Mouse (Mus musculus): ENCODE results near the gene Daxx. TPM values are rescaled to one million over a fixed set of nuclear protein-coding genes. Genes with fewer than 3 reads are reported as not detected.
A peak's percentile ranks its signal among the peaks of the same experiment; 100 is the strongest.
"Not testable (repeated sequence)": the region's sequence is repeated elsewhere in the genome, so short reads cannot be mapped to it uniquely, and the experiment has no call there.

The Daxx gene
- polyA plus RNA-seq, 1 experiment from 2014 or later: 79.3 TPM

- not testable (repeated sequence) for H3K9ac ChIP-seq (replicated peaks); H3K4me2 ChIP-seq; H3K4me1 ChIP-seq (replicated peaks); H3K9me3 ChIP-seq; H3K27ac ChIP-seq; H3K27me3 ChIP-seq; ATAC-seq (ENCODE audit: insufficient number of reproducible peaks, insufficient read depth, low FRiP score, low TSS enrichment, low read depth); H3K36me3 ChIP-seq; H3K4me3 ChIP-seq (replicated peaks)
- 67% methylated on average over 6 of the region's 6 CpGs for WGBS
Measured at GRCm38 (mm10) chr17:33903911-33904651, 5.1 kb upstream of the Daxx start.

DNA sequence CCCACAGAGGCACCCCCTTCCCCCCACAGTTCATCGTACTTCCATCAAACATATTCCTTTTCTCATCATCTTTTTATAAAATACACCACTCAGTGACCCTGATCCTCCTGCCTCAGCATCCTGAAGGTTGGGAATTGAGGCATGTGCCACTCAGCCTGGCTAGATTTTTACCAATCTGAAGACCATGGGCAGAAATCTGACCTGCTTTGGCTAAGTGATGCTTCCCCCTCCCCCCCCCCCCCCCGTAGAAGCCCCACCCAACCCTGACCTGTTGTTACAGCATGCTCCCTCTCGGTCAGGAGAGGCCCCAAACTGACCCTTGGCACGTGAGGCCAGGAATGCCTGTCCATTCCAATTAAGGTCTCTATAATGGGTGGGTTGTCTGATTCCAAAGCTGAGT lies 4.4 kb upstream of the Daxx start, which contains the start of gene Platr17:
Gene Platr17, plus strand, starts transcription at position 301 of the 400 bp plus-strand sequence.
- H3K27me3 ChIP-seq; H3K4me1 ChIP-seq (replicated peaks); H3K27ac ChIP-seq; H3K36me3 ChIP-seq; H3K9me3 ChIP-seq; H3K4me3 ChIP-seq (replicated peaks); H3K4me2 ChIP-seq; H3K9ac ChIP-seq (replicated peaks); ATAC-seq (ENCODE audit: insufficient number of reproducible peaks, insufficient read depth, low FRiP score, low TSS enrichment, low read depth): not testable (repeated sequence)
- 26% methylated on average over 3 of the region's 4 CpGs for WGBS

- Histone ChIP-seq H3K4me2 (peak overlapping the region; percentile 94), H3K9ac (replicated peaks) (peak overlapping the region; percentile 73), H3K27me3 (no peaks in the 10 kb centered on the region), H3K4me3 (replicated peaks) (peak overlapping the region; percentile 75), H3K27ac (peak overlapping the region; percentile 91), H3K9me3 (no peaks in the 10 kb centered on the region), H3K36me3 (peaks cover 30% of the 10 kb centered on the region), H3K4me1 (replicated peaks) (peaks cover 25% of the 10 kb centered on the region)
- WGBS: under 1% methylated on average over 44 of the region's 44 CpGs
- peak; percentile 8; the same call in 1 of the 2 replicates for ATAC-seq (ENCODE audit: insufficient number of reproducible peaks, insufficient read depth, low FRiP score, low TSS enrichment, low read depth)
Measured at GRCm38 (mm10) chr17:33908331-33909076, 710 bp upstream of the Daxx start.

DNA sequence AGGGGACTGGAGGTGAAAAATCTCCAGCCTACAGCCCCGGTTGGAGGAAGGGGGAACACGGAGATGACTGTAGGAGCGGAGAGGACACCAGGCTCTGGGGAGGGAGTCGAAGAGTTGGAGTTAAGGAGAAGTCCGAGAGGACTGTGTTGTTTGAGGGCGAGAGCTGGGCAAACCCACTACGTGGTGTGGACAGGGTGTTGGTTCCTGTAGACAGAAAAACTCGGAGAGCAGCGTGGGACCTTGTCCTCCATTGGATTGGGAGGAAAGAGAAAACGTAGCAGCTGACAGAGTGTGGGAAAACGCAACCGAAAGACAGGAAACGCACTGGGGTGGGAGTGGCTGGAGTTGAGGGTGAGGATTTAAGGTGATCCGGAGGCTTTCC lies 646 bp downstream of the Daxx start:
- peaks cover 44% of the 10 kb centered on the region for H3K36me3 ChIP-seq
- peak overlapping the region; percentile 81 for H3K9ac ChIP-seq (replicated peaks)
- H3K4me2 ChIP-seq: peak overlapping the region; percentile 94
- H3K4me1 ChIP-seq (replicated peaks): peaks cover 33% of the 10 kb centered on the region
- no peaks in the 10 kb centered on the region for H3K9me3 ChIP-seq
- peak overlapping the region; percentile 91 for H3K27ac ChIP-seq
- no peaks in the 10 kb centered on the region for H3K27me3 ChIP-seq
- 1% methylated on average over 14 of the region's 14 CpGs for WGBS
- no peak for ATAC-seq (ENCODE audit: insufficient number of reproducible peaks, insufficient read depth, low FRiP score, low TSS enrichment, low read depth)
- peak overlapping the region; percentile 75 for H3K4me3 ChIP-seq (replicated peaks)

GRCm38 (mm10) chr17:33910346-33911051 lies 1.3 kb downstream of the Daxx start:
- peak overlapping the region; percentile 75 for H3K4me3 ChIP-seq (replicated peaks)
- H3K9me3 ChIP-seq: no peaks in the 10 kb centered on the region
- H3K9ac ChIP-seq (replicated peaks): peak overlapping the region; percentile 81
- whole genome bisulfite sequencing: 54% methylated on average over 11 of the region's 11 CpGs
- peak overlapping the region; percentile 94 for H3K4me2 ChIP-seq
- peak overlapping the region; percentile 91; the same call in 1 of the 2 replicates for H3K27ac ChIP-seq
- ATAC-seq (ENCODE audit: insufficient number of reproducible peaks, insufficient read depth, low FRiP score, low TSS enrichment, low read depth): no peak
- peaks cover 47% of the 10 kb centered on the region for H3K36me3 ChIP-seq
- H3K27me3 ChIP-seq: no peaks in the 10 kb centered on the region
- H3K4me1 ChIP-seq (replicated peaks): peaks cover 39% of the 10 kb centered on the region

DNA sequence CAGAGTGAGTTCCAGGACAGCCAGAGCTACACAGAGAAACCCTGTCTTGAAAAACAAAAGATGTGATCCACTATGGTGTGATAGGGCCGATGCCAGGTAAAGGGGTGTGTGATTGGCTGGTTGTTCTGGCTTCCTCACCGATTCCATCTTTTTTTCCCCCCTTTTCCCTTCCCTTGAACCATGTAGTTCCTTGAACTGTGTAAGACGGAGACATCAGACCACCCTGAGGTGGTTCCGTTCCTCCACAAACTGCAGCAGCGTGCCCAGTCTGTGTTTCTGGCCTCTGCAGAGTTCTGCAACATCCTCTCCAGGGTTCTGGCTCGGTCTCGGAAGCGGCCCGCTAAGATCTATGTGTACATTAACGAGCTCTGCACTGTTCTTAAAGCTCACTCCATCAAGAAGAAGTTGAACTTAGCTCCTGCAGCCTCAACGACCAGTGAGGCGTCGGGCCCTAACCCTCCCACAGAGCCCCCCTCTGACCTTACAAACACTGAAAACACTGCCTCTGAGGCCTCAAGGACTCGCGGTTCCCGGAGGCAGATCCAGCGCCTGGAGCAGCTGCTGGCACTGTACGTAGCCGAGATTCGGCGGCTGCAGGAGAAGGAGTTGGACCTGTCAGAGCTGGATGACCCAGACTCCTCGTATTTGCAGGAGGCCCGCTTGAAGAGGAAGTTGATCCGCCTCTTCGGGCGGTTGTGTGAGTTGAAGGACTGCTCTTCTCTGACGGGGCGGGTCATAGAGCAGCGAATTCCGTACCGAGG lies 2.0 kb downstream of the Daxx start:
- H3K27me3 ChIP-seq: no peaks in the 10 kb centered on the region
- peaks cover 40% of the 10 kb centered on the region for H3K4me1 ChIP-seq (replicated peaks)
- H3K9me3 ChIP-seq: no peaks in the 10 kb centered on the region
- WGBS: 91% methylated on average over 31 of the region's 31 CpGs
- H3K27ac ChIP-seq: no peak overlapping the region
- H3K4me3 ChIP-seq (replicated peaks): peak overlapping the region; percentile 6; the same call in 1 of the 2 replicates
- H3K9ac ChIP-seq (replicated peaks): no peak overlapping the region
- no peak overlapping the region for H3K4me2 ChIP-seq
- ATAC-seq (ENCODE audit: insufficient number of reproducible peaks, insufficient read depth, low FRiP score, low TSS enrichment, low read depth): no peak
- peaks cover 47% of the 10 kb centered on the region for H3K36me3 ChIP-seq

DNA sequence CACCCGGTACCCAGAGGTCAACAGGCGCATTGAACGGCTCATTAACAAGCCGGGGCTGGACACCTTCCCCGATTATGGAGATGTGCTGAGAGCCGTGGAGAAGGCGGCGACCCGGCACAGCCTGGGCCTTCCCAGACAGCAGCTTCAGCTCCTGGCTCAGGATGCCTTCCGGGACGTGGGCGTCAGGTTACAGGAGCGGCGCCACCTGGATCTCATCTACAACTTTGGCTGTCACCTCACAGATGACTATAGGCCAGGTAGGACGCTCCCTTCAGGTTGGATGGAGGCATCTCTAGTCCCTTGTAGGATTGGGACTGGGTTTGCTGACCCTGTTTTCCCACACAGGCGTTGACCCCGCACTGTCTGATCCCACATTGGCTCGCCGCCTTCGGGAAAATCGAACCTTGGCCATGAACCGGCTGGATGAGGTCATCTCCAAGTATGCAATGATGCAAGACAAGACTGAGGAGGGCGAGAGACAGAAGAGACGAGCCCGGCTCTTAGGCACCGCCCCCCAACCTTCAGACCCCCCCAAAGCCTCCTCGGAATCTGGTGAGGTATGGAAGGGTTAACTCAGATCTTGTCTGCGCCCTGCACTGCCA lies 2.7 kb downstream of the Daxx start:
- Histone ChIP-seq H3K9me3 (no peaks in the 10 kb centered on the region), H3K9ac (replicated peaks) (no peak overlapping the region), H3K27ac (no peak overlapping the region), H3K4me1 (replicated peaks) (peaks cover 46% of the 10 kb centered on the region), H3K27me3 (no peaks in the 10 kb centered on the region), H3K4me2 (no peak overlapping the region), H3K36me3 (peaks cover 47% of the 10 kb centered on the region), H3K4me3 (replicated peaks) (peak overlapping the region; percentile 6; the same call in 1 of the 2 replicates)
- WGBS: 93% methylated on average over 28 of the region's 28 CpGs
- no peak for ATAC-seq (ENCODE audit: insufficient number of reproducible peaks, insufficient read depth, low FRiP score, low TSS enrichment, low read depth)

GRCm38 (mm10) chr17:33913264-33913663 lies 4.0 kb downstream of the Daxx start:
- WGBS: 90% methylated on average over 10 of the region's 10 CpGs

DNA sequence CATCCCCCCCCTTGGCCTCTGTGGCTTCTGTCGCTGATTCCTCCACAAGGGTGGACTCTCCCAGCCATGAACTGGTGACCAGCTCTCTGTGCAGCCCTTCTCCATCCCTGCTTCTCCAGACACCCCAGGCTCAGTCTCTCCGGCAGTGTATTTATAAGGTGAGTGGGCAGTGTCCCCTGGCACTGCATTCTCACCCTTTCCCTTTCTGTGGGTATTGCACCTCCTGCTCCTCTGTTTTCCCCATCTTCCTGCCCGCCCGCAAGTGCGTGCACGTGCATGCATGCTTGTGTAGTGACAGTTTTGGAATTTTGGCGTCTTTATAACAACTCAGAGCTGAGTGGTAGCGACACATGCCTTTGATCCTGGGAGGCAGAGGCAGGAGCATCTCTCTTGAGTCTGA lies 4.7 kb downstream of the Daxx start:
- Histone ChIP-seq H3K27me3 (no peaks in the 10 kb centered on the region), H3K27ac (no peak overlapping the region), H3K4me1 (replicated peaks) (peaks cover 46% of the 10 kb centered on the region), H3K9me3 (no peaks in the 10 kb centered on the region), H3K9ac (replicated peaks) (no peak overlapping the region), H3K4me2 (no peak overlapping the region), H3K4me3 (replicated peaks) (no peak overlapping the region), H3K36me3 (peaks cover 63% of the 10 kb centered on the region)
- no peak for ATAC-seq (ENCODE audit: insufficient number of reproducible peaks, insufficient read depth, low FRiP score, low TSS enrichment, low read depth)
- WGBS: 94% methylated on average over 8 of the region's 8 CpGs

More at GRCm38 (mm10) chr17:33913264-33913663, 4.0 kb downstream of the Daxx start:
- no peak for ATAC-seq (ENCODE audit: insufficient number of reproducible peaks, insufficient read depth, low FRiP score, low TSS enrichment, low read depth)
- H3K4me2 ChIP-seq: no peak overlapping the region
- no peak overlapping the region for H3K4me3 ChIP-seq (replicated peaks)
- no peak overlapping the region for H3K9ac ChIP-seq (replicated peaks)
- peaks cover 61% of the 10 kb centered on the region for H3K36me3 ChIP-seq
- peaks cover 42% of the 10 kb centered on the region for H3K4me1 ChIP-seq (replicated peaks)
- H3K27me3 ChIP-seq: no peaks in the 10 kb centered on the region
- no peaks in the 10 kb centered on the region for H3K9me3 ChIP-seq
- H3K27ac ChIP-seq: no peak overlapping the region

DNA sequence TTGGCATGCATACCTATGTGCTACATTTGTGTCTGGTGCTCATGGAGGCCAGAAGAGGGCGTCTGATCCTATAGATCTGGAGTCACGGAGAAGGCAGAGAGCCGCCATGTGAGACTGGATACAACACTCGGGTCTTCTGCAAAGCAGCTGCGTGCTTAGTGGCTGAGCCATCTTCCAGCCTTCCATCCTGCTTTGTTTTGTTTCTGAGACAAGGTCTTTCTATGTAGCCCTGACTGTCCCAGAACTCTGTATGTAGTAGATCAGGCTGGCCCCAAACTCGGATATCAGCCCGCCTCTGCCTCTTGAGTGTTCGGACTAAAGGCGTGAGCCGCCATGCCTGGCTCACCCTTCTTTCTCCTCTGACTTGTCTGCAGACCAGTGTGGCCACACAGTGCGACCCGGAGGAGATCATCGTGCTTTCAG lies 5.8 kb downstream of the Daxx start:
- H3K4me1 ChIP-seq (replicated peaks): peaks cover 55% of the 10 kb centered on the region
- peak overlapping the region; percentile 53 for H3K4me3 ChIP-seq (replicated peaks)
- H3K9ac ChIP-seq (replicated peaks): no peak overlapping the region; the same call in 1 of the 2 replicates
- WGBS: 78% methylated on average over 13 of the region's 13 CpGs
- peaks cover 63% of the 10 kb centered on the region for H3K36me3 ChIP-seq
- H3K9me3 ChIP-seq: no peaks in the 10 kb centered on the region
- no peak for ATAC-seq (ENCODE audit: insufficient number of reproducible peaks, insufficient read depth, low FRiP score, low TSS enrichment, low read depth)
- H3K27me3 ChIP-seq: no peaks in the 10 kb centered on the region
- H3K4me2 ChIP-seq: peak overlapping the region; percentile 98
- H3K27ac ChIP-seq: no peak overlapping the region

Data from limb, embryonic 12.5 days (tissue).